Mouse (Mus musculus) megakaryocyte-erythroid progenitor cell, adult 5 weeks (primary cell): ENCODE results near the gene Gm27027. TPM values are rescaled to one million over a fixed set of nuclear protein-coding genes. Genes with fewer than 3 reads are reported as not detected.

ENCODE experiments used
- polyA plus RNA-seq: library from polyadenylated mRNA; stranded (reverse); fragments of >175 nt; gene quantifications from 2 replicates; pipeline ENCODE4 v1.2.3, GENCODE M21; 2012

The Gm27027 gene
- polyA plus RNA-seq, result not detected in 2 replicates

DNA sequence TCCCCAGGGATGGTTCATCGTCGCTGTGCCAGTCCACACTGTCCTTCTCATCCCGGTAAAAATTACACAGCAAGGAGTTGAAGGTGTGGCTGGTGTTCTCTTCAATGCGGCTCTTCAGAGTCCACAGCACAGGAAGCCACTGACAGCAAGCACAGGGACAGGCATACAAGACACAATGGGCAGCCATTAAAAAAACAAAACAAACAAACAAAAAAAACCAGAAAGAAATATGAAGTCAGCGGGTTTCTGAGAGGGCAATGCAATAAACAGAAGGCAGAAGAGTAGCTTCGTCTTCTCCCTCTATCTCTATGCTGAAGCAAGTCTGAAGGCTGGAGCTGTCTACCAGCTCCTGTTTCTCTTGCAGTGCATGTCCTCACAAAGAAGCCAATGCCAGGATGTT lies at the start of gene Gm27027:
Gene Gm27027 (minus strand): TSS at position 101 of the 400 bp plus-strand sequence.

DNA sequence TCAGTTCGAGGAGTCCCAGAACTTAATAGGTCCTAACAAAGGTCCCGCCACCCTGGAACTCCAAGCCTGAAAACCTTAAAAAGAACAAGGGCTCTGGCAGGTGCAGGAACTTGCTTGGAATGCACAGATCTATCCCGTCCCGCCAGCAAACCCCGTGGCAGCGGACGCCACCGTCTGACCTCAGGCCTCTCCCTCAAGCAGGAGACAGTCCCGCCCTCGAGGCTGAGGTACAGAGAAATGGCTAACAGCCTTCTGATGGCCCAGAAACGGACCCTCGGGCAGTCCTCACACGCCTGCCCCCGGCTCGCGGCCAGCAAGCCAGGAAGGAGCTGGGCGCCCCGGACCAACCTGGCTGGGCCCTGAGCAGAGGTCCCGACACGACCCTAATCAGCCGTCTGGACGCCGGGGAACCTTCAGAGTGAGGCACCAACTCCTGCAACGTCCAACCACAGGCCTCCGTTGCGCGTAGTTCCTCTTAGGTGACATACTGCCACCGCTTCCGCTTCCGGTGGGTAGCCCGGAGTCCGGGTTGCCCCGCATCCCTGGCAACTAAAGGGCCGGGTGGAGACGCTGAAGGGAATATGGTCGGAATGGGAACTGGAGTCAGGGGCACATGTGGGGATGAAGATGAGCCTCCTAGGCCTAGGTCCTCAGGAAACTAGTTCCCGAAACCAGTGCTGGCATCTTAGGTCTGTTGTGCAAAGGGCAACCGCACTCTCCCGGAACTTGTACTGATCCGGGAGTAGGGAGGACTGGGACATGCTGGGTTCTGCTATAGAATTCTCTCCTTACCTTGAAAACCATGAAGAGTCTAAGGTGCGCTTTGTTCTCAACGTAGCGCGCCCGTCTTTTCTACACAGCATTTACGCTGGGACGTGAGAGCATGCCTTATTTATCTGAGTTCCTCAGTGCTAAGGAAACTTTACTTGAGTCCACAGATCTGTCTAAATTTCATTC lies 14.5 kb upstream of the Gm27027 start, which contains the start of gene Alkbh3:
Gene Alkbh3 (minus strand): TSS at position 473 of the 957 bp plus-strand sequence.

DNA sequence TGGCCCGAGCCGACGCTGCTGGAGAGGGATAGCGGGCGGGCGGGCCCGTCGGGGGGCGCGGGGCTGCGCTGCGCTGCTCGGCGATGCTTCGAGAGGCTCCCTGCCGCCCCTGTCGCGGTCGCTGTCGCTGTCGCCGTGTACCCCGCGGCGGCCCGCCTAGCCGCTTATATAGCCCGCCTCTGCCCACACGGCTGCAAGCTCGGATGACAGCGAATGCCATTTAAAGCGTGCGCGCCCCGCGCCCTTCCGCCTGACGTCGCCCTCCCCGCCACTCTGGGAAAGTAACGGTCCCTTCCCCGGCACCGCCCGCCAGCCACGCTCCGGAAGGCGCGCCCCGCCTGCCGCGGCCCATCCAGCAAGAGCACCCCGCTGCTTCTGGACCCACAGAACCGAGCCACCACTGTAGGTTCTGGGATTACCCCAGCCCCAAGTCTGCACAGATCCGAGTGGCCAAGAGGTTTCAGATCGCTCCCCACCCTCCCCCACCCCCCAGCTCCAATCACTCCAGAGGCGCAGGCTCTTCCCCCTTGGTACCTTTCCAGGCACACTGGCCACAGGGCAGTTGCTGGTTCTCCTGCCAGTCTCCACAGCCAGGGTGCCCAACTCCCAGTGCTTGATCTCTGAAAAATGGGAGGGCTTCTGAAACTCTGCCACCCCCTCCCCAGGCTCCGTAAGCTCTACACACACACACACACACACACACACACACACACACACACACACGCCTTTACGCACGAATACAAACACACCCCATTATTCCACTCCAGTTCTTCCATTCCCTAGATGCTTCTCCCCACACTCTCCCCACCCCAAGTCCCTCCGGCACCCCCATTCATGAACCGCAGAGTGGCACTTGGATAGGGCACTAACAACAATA lies 39.0 kb downstream of the Gm27027 start, which contains the start of gene Gm13889:
Gene Gm13889 (minus strand): TSS at position 294 of the 877 bp plus-strand sequence.

Other genes with a start within 250 kb of the Gm27027 start
- gene Ext2, start 173.8 kb downstream of the Gm27027 start, polyA plus RNA-seq, result 42.9 and 45.3 TPM in 2 replicates
- gene Accs, start 146.4 kb downstream of the Gm27027 start, polyA plus RNA-seq, result 13.6 and 15.0 TPM in 2 replicates
- gene Accsl, start 127.2 kb downstream of the Gm27027 start, polyA plus RNA-seq, result not detected in 2 replicates
- 1.8 and 2.3 TPM in 2 replicates for gene Gm13889, start 39.2 kb downstream of the Gm27027 start, polyA plus RNA-seq
- 34.0 and 39.9 TPM in 2 replicates for gene Alkbh3, start 14.5 kb upstream of the Gm27027 start, polyA plus RNA-seq
- gene Hsd17b12, start 161.6 kb upstream of the Gm27027 start, polyA plus RNA-seq, result 21.0 and 27.4 TPM in 2 replicates